Mouse (Mus musculus) hindbrain, postnatal 0 days (tissue): ENCODE data around the gene Lrrc4c. TPM values are rescaled to one million over a fixed set of nuclear protein-coding genes. Genes with fewer than 3 reads are reported as not detected.

Experiments
- ATAC-seq: fragments of 200-750 bp; cut with Nextera tagmentation; 2 replicates; pipeline ENCODE4 v1.8.0; 2017; ENCODE audit warnings: mild to moderate bottlenecking, moderate TSS enrichment, moderate library complexity
- DNase-seq: peaks from one replicate; pipeline ENCODE4 v3.0.0-alpha.2; 2015; ENCODE audit warnings: low spot score
- H3K27ac ChIP-seq: fragments of 300-500 bp; sonication (generic); 2 replicates; pipeline ENCODE4 v1.5.1; 2014; ENCODE audit warnings: mild to moderate bottlenecking
- H3K27me3 ChIP-seq: fragments of 300-500 bp; sonication (generic); 2 replicates; pipeline ENCODE4 v1.6.1; 2014; ENCODE audit warnings: low read length, mixed read lengths; ENCODE audit not compliant: insufficient read depth
- H3K36me3 ChIP-seq: fragments of 300-500 bp; sonication (generic); 2 replicates; pipeline ENCODE4 v1.6.1; 2014; ENCODE audit warnings: low read length, mixed read lengths; ENCODE audit not compliant: insufficient read depth
- H3K4me1 ChIP-seq: fragments of 300-500 bp; sonication (generic); 2 replicates; pipeline ENCODE4 v1.6.1; 2014; ENCODE audit warnings: antibody characterized with exemption, low read length, mixed read lengths; ENCODE audit not compliant: insufficient read depth
- H3K4me2 ChIP-seq: fragments of 300-500 bp; sonication (generic); 2 replicates; pipeline ENCODE4 v1.6.1; 2014; ENCODE audit warnings: low read depth, mild to moderate bottlenecking, low read length, moderate library complexity, mixed read lengths
- H3K4me3 ChIP-seq: fragments of 300-500 bp; sonication (generic); 2 replicates; pipeline ENCODE4 v1.5.1; 2014; ENCODE audit warnings: low read length
- H3K9ac ChIP-seq: fragments of 300-500 bp; sonication (generic); replicated peaks from 2 replicates; pipeline ENCODE4 v1.6.1; 2014; ENCODE audit warnings: mild to moderate bottlenecking, low read length, moderate library complexity, mixed read lengths
- H3K9me3 ChIP-seq: fragments of 300-500 bp; sonication (generic); 2 replicates; pipeline ENCODE4 v1.6.1; 2016; ENCODE audit warnings: low read length, mixed read lengths
- CTCF ChIP-seq: IDR thresholded peaks from 2 replicates; pipeline ENCODE4 v1.5.1; 2016; ENCODE audit warnings: antibody characterized with exemption, control low read depth, low read depth
- WGBS: fragments of 180-500 bp; shearing (Covaris S2); extraction: QIAGEN DNeasy Blood & Tissue Kit; methylation state at CpG from one replicate; pipeline ENCODE4 v1.1.7; 2014; 5-methylcytosine and 5-hydroxymethylcytosine counted together
- polyA plus RNA-seq: library from polyadenylated mRNA; unstranded; fragments of >200 nt; fragmentation: Nextera tagmentation; extraction: Ambion mirVana; gene quantifications from 2 replicates; pipeline ENCODE4 v1.2.1, GENCODE M21; 2015
- total RNA-seq: library from RNA; depleted of rRNA; stranded (reverse); fragments of >200 nt; gene quantifications from 2 replicates; pipeline ENCODE4 v1.2.3, GENCODE M21; 2014

The Lrrc4c gene
- total and polyA plus RNA-seq, 2 experiments from 2014 or later: 41.5 to 52.0 TPM

- H3K4me1 ChIP-seq: no peaks in the 10 kb centered on the region
- DNase-seq (no peak), ATAC-seq (no peak)
- H3K9me3 ChIP-seq: no peaks in the 10 kb centered on the region
- WGBS: 71% methylated on average over 5 of the region's 5 CpGs
- H3K4me2 ChIP-seq: no peak overlapping the region
- no peak for TF ChIP-seq CTCF
- H3K27me3 ChIP-seq: no peaks in the 10 kb centered on the region
- no peak overlapping the region for H3K4me3 ChIP-seq
- no peak overlapping the region for H3K27ac ChIP-seq
- no peaks in the 10 kb centered on the region for H3K36me3 ChIP-seq
- H3K9ac ChIP-seq: no peak overlapping the region
Observed at GRCm38 (mm10) chr2:97504902-97505301, 1186.9 kb downstream of the Lrrc4c start.

GRCm38 (mm10) chr2:97524256-97524922, 1206.4 kb downstream of the Lrrc4c start:
- Histone ChIP-seq H3K4me2 (no peak overlapping the region), H3K27ac (peak overlapping the region; percentile 41; the same call in 1 of the 2 replicates), H3K9ac (no peak overlapping the region), H3K36me3 (no peaks in the 10 kb centered on the region), H3K4me3 (no peak overlapping the region), H3K9me3 (no peaks in the 10 kb centered on the region), H3K4me1 (no peaks in the 10 kb centered on the region; the same call in 1 of the 2 replicates), H3K27me3 (no peaks in the 10 kb centered on the region)
- no peak for TF ChIP-seq CTCF
- DNase-seq (peak; percentile 43), ATAC-seq (peak; percentile 68)
- 19% methylated on average over 2 of the region's 2 CpGs for WGBS

GRCm38 (mm10) chr2:97525107-97525506, 1207.1 kb downstream of the Lrrc4c start:
- H3K27ac ChIP-seq: no peak overlapping the region
- H3K9ac ChIP-seq: no peak overlapping the region
- TF ChIP-seq CTCF: no peak
- no peaks in the 10 kb centered on the region; the same call in 1 of the 2 replicates for H3K4me1 ChIP-seq
- no peak for DNase-seq
- WGBS: 79% methylated on average over 2 of the region's 2 CpGs
- ATAC-seq: no peak
- H3K9me3 ChIP-seq: no peaks in the 10 kb centered on the region
- H3K36me3 ChIP-seq: no peaks in the 10 kb centered on the region
- H3K27me3 ChIP-seq: no peaks in the 10 kb centered on the region
- H3K4me2 ChIP-seq: no peak overlapping the region
- H3K4me3 ChIP-seq: no peak overlapping the region

GRCm38 (mm10) chr2:97530622-97531021, 1212.7 kb downstream of the Lrrc4c start:
- Histone ChIP-seq H3K9me3 (no peaks in the 10 kb centered on the region), H3K4me3 (no peak overlapping the region), H3K4me2 (no peak overlapping the region), H3K27me3 (no peaks in the 10 kb centered on the region), H3K9ac (no peak overlapping the region), H3K27ac (no peak overlapping the region), H3K36me3 (no peaks in the 10 kb centered on the region), H3K4me1 (no peaks in the 10 kb centered on the region)
- TF ChIP-seq CTCF: no peak
- DNase-seq: no peak
- ATAC-seq: no peak
- 60% methylated on average over 4 of the region's 4 CpGs for WGBS

DNA sequence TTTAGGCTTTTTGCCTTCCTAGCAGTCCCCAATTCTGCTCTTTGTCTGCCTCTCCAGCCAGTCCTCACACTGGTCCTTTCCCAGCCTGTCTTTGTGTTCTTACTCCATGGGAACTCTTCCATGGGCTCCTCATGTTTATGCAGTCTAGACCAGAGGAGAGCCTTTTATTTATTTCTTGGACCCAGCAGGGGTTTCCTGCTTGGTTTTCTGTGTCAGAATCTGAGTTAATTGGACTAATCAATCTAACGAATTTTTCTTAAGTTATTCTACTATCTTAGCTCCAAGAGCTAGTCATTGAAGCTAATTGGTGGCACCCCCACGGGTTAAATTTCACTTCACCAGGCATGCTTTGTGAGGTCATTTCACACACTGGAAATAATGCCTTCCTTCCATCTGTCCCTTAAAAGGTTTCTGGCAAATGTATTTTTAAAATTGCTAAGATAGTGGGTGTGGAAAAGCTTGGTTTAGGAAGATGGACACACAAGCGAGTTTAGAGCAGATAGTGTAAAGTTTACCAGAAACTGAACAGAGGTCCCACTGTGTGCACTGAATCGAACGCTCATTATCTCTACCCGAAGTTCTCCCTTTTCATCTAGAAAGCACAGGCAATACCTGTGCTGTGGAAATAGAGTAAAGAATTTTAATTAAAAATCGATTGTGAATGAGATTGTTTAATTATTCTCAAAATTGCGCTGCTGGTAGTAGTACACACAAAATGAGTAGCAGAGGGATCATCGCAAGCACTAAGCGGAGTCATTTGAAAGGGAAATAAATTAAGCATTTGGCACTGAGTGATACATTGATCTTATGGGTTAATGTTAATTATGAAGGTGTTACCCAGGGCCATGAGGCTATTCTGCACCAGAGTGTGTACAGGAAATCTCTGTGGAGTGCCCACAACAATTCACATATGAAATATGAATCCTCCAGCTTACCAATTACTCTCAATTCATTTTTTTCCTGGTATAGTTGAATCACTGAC, 1226.0 kb downstream of the Lrrc4c start:
- Histone ChIP-seq H3K36me3 (no peaks in the 10 kb centered on the region), H3K4me3 (no peak overlapping the region), H3K27me3 (no peaks in the 10 kb centered on the region), H3K27ac (peak overlapping the region; percentile 5), H3K9me3 (no peaks in the 10 kb centered on the region), H3K4me2 (0 out of 2 replicates have a peak overlapping the region, but pooled peaks have one; percentile 5), H3K4me1 (no peaks in the 10 kb centered on the region), H3K9ac (no peak overlapping the region)
- peak; percentile 91 for ATAC-seq
- TF ChIP-seq CTCF: no peak
- WGBS: 50% methylated on average over 10 of the region's 10 CpGs
- DNase-seq: peak; percentile 52

DNA sequence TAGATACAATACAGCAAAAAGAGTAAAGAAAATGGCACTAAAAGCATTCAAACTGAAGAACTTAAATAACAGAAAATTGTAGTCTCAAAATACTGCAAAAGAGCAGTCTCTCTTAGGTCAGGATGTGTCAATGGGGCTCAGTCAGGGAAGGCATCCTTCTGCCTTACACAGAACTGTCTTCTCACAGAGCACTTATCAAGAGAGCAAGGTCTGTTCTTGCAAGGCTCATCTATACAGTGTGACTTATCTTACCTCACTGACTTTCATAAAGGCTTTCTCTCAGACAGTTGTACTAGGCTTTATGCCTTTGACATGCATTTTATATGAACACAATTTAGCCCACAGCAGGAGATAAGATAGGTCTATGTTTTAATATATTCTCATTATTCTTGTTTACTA, 1226.7 kb downstream of the Lrrc4c start:
- TF ChIP-seq CTCF: no peak
- H3K4me2 ChIP-seq: no peak overlapping the region
- H3K4me3 ChIP-seq: no peak overlapping the region
- no peak for ATAC-seq
- H3K9ac ChIP-seq: no peak overlapping the region
- no peaks in the 10 kb centered on the region for H3K27me3 ChIP-seq
- H3K9me3 ChIP-seq: no peaks in the 10 kb centered on the region
- H3K27ac ChIP-seq: no peak overlapping the region
- H3K36me3 ChIP-seq: no peaks in the 10 kb centered on the region
- DNase-seq: no peak
- no peaks in the 10 kb centered on the region for H3K4me1 ChIP-seq
